Mouse (Mus musculus) forelimb bud, embryonic 11.5 days (tissue): ENCODE measurements around the gene Aoah.
A peak's percentile ranks its signal among the peaks of the same experiment; 100 is the strongest.

Source experiments
- DNase-seq: peaks from one replicate; pipeline ENCODE4 v3.0.0-alpha.2; 2012; ENCODE audit warnings: low read depth, low spot score

Aoah gene

DNA sequence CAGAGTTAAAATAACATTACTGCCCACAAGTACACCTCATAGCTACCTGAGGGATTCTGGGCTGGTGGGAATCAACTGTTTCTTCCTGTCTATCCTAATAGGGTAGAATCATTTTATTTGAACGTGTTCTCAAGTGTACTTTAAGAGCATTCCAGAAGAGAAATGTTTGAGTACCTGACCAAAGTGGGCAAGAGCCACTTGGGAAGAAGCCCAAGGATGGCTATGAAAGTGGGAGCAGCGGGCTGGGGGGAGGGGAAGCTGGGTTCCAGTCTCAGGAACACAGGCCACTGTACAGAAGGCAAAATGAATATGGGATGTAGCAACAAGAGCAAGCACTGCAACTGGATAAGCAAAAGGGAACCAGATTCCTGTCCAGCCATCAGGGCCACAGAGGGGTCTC is 111.3 kb downstream of the Aoah start:
- DNase-seq, result no peak

DNA sequence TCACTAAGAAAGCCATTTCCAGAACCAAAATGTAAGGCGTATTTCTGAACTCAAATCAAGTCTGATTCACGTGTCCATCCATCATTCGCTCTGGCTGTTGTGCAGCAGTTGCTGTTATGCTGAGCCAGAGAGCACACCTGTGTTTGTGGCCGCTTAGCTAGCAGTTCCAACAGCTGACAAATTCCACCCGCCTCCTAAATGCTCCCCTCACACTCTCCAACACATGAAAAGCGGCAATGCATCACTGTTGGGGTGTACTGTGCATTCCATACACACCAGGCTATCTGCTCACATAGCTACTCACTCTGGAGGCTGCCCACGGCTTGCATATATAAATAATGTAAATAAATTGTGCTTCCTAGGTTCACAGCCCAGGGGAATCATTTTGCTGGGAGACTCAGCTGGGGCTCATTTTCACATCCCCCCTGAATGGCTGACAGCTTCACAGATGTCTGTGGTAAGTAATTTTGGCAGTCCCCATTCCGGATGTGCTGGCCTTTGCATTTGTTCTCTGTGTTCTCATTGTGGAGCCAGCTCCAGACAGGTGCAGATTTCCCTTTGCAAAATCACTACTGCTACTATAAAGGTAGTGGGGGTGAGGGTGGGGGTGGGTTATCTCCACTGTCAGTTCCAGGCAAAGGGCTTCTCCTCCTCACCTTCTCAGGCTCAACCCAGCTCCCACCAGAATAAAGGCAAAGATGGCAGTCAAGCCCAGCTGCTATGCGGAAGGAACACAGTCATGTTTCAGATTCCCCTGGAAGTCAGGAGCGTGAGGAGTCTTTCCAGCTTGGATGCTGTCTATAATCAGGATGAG is 123.0 kb downstream of the Aoah start:
- DNase-seq, result peak; percentile 32

- DNase-seq, result no peak
These were observed 126.5 kb downstream of the Aoah start for GRCm38 (mm10) chr13:20920401-20920800.

DNA sequence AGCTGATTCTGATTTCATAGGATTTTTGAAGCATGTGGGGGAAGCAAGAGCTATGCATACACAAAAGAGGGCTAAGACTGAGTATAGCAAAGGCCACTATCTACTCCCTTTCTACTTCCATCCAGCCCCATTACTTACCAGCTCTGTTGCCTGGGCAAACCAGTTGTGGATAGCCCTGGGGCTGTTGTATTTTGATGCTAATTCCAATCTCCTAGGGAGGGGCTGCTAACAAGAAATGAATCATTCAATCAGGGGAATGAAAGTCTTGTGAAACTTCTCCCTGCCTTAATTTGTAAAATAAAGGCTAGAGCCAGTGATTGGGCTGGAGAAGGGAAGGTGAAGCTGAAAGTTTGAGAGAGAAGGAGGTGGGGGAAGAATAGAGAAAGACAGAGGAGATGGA is 142.1 kb downstream of the Aoah start:
- no peak for DNase-seq

DNA sequence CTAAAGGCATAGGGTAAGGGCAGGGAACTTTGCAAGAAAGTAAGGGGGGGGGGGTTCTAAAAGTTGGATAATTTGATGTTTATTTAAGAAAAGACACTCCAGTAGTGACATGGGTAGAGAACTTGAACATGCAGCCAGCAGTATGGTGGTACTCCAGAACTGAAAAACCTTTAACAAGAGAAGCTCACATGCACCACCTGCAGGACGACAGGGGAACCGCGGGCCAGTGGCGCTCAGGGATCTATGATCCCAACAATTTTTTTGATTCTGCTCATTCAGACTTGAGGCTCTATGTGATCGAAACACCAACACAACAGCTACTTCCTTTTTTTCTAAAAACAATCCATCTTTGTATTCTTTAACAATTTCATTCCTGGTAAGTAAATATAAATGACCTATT is 143.5 kb downstream of the Aoah start:
- peak; percentile 56 for DNase-seq

DNA sequence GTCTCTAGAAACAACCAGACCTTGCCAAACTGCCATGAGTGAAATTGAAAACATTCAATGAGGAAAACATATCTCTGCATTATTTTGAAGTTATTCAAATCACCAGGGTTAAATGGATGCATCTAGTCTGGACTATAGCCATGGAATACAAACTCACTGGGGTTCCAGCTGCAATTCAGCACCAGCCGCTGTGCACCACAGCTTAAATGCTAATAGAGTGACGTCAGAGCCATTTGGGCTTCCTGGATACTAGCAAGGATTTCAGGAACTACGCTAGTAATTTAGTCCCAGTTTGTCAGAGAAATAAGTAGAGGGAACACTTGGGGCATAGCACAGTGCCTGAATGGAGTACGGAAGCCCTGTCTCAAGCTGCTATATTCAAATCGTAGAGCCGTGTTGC is 145.2 kb downstream of the Aoah start:
- no peak for DNase-seq

- DNase-seq, result peak; percentile 17
These were observed 146.5 kb downstream of the Aoah start for GRCm38 (mm10) chr13:20940389-20940788.

- no peak for DNase-seq
These were observed 147.8 kb downstream of the Aoah start for GRCm38 (mm10) chr13:20941707-20942106.

DNA sequence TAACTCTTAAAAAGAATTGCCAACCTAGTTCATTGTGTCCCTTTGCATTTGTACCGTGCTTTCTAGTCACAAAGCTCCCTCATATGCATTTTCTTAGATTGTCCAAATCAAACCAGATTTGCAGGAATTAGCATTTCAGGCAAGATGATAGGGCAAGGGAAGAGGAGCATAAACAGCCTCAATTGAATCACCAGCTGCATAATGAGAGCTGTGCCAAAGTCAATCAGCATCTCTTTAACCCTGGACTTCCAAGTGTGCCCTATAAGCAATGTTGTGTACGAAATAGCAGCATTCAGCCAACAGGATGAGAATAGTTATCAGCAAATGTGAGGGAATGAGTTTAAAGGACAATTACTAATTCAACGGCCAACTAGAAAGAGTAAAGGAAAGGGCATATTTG is 169.2 kb downstream of the Aoah start:
- no peak for DNase-seq

DNA sequence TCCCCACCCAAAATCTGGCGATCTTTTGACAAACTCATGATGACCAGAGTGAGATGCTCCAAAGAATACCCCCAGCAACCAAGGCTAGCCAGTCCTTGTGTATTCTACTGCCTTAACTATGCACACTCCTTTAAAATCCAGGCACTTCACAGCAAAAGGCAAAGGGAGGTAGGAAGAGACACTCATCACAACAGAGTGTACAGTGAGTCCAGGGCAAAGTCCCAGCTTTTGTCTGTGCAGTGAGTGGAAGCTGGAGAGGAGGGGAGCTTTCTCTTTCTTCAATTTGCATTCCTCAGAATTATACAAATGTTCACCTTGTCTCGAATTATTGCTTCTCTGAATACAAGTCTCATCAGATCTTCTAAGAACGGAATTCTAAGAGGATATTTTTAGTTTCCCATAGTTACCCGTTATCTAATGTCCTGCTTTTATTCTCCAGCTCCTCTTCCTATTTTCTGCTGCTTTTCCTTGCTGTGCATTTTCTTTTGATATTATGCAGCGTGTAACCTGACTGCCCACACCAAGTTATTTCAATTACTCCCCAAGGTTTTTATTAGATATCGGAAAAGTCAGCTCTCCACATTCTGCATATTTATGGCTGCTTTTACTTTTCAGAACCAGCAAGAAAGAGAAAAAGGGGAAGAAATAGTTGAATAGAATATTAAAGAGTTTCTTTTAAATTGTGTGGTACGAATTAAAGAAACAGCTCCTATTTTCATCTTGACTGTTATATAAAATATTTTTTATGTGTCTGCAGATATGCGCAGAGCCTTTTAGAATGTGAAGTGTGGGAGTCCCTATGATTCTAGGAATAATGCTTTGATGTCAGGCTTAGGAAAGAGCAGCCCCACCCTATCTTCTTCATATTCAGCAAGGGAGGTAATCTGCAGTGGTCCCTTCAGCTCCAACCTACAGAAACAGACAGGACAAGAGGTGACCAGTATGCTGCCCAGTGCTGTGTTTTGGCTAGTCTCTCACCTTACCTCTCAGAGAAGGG is 187.6 kb downstream of the Aoah start:
- no peak for DNase-seq

DNA sequence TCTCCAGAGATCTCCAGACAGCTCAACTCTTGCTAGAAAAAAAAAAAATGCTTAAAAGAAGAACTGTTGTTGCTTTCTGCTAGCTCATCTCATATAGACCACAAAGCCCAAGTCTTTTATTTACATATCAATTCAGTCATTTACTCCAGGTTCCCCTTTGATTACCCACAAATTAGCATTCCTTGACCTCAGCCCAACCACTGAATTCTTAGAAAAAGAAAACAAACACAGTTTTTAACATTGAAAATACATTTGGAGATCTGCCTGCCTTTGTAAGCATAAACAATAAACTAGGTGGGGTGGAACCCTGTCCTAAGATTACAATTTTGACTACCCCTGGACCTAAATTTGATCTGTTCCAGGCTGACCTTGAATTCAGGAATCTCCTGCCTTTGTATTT is 191.6 kb downstream of the Aoah start:
- no peak for DNase-seq

- no peak for DNase-seq
These were observed 192.0 kb downstream of the Aoah start for GRCm38 (mm10) chr13:20985961-20986360.

DNA sequence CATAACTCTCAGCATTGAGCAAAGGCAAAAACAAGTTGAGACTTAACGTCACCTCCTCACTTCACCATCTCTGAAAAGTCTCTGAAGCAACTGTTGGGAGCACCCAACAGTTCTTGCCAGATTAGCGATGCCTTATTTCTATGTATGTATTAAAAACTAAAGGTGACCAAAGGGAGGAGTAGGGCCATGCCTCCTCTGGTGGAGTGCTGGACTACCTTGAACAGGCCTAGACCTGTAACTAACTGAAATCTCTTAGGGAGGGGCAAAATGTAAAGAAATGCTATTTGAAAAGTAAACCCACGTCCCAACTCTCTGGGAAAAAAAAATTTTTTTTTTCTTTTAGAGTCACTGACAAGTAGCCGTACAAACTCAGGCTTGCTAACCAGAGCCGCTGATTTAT is 211.3 kb downstream of the Aoah start:
- no peak for DNase-seq

- DNase-seq, result no peak
These were observed 211.9 kb downstream of the Aoah start for GRCm38 (mm10) chr13:21005642-21006320.

DNA sequence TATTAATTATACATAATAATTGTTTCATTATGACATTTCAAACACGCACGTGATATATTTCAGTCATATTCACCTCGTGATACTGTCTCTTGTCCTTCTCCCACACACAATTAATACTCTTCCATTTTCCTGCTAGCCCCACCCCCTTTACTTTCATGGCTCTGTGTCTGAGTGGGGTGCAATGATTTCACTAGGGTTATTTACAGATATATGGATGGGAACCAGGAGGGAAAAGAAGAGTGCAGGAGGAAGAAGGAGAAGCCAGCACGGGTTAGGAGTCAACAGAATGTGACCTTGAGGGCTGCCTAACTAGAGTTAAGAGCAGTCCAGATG is 212.4 kb downstream of the Aoah start:
- DNase-seq, result no peak

DNA sequence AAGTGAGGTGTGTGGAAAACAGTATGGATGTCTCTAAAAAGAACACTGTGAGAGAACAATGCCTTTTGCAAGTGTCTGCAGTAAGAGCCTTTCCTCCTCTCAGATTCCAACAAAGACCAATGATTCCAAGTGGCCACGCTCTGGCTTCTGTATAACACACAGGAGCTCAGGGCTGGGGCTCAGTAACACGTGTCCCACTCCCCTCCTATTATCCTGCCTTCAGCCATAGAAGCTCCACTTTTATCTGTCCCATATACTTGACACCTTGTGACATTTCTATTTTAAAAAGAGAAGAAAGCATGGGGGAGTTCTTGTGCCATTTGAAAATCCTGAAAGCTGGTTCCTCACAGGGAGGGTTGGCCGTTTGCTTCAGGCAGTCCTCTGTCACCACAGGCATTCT is 219.7 kb downstream of the Aoah start:
- DNase-seq, result no peak

- no peak for DNase-seq
These were observed 230.9 kb downstream of the Aoah start for GRCm38 (mm10) chr13:21024831-21025230.

GRCm38 (mm10) chr13:21033176-21033575 is 239.3 kb downstream of the Aoah start:
- no peak for DNase-seq

DNA sequence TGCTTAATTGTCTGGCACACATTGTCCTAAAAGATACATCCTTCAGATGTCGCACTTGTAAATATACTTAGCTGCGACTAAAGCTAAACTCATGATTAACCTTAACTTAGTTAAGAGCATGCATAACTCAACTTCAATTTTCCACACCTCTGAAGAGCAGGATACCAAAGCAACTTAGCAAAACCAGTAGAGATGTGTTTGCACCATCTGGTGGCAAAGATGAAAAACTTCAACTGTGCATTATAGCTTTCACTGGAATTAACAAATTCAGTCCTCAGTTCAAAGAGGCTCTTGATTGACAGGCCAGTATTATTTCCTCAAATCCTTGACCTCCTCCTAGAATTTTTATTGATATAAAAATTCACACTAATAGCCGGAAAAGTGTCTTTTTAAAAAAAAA is 241.1 kb downstream of the Aoah start:
- DNase-seq, result no peak

DNA sequence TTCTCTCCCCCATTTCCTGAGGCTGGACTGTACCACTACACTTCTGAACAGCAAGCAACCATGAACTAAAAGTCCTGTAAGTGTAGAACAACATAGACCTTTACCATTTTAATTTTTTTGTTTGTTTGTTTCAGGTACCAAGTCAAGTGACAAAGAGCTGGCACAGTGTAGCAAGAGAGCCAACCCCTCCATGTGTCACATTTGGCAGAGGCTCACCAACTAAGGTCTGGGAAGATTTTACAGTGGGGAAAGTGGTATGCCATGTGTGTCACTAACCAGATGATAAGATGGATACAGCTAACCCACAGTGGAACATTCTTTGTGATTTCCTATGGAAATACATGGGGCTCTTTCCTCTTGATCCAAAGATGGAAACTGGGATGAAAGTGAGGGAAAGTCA is 242.1 kb downstream of the Aoah start:
- no peak for DNase-seq

DNA sequence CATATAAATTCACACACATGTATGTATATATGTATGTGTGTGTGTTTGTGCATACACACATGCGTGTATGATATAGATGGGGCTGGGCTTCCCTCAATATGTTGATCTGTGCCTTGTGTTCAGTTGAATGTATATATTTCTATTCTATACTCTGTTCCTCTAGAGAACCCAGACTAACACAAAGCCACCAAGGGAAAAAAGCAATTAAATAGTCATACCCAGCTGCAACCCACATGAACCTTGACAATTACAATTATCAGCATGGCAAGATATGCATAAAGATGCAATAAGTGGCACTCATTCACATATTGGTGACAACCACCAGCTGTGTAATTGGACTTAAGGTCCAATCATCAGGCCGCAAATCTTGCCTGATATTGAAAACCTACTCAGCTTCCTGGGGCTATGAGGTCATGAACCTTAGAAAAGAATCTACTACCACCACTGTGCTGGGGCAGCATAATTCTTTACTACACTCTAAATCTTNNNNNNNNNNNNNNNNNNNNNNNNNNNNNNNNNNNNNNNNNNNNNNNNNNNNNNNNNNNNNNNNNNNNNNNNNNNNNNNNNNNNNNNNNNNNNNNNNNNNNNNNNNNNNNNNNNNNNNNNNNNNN is 246.8 kb downstream of the Aoah start:
- no peak for DNase-seq

GRCm38 (mm10) chr13:21050118-21050517 is 256.2 kb downstream of the Aoah start:
- DNase-seq, result peak; percentile 21
